Mouse (Mus musculus): ENCODE results near the gene Gm4737. TPM values are rescaled to one million over a fixed set of nuclear protein-coding genes. Genes with fewer than 3 reads are reported as not detected.

The Gm4737 gene
- polyA plus RNA-seq, 1 experiment from 2014 or later, result 2.7 TPM

Other genes starting within 250 kb of the Gm4737 start
- gene Phldb2, start 201.5 kb downstream of the Gm4737 start, polyA plus RNA-seq (2015; fragmentation: Nextera tagmentation; extraction: Ambion mirVana), result 2.2 and 2.6 TPM in 2 replicates
- gene Plcxd2, start 144.9 kb downstream of the Gm4737 start, polyA plus RNA-seq (2015; fragmentation: Nextera tagmentation; extraction: Ambion mirVana), result 7.4 and 7.5 TPM in 2 replicates
- 60.4 and 61.5 TPM in 2 replicates for gene Cd96, start 34.8 kb downstream of the Gm4737 start, polyA plus RNA-seq (2015; fragmentation: Nextera tagmentation; extraction: Ambion mirVana)